Mouse (Mus musculus): ENCODE measurements at regions not wholly inside any gene's neighbourhood (a gene's known extent, or its start where the extent isn't known, plus 50 kb on each side); places are given as distances from the start of the nearest gene placed in this dataset.

DNA sequence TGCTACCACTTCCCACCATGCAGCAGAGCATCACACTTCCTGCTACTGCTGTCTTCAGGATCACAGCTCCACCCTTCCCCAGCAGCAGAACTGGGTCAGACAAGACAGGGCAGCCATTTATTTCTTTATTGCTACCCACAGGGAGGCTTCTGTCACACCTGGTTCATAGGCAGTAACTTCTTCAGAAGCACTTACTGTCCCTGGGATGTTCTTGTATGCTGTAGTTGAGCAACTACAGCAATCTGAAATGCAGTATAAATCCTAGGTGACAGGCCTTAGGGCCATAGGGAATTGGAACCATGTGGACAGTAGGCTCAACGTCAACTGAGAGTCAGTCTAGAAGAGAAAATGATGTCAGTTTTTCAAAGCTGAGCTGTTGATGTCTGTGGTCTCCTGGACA is 179.5 kb upstream of the Mast4 start:
- H3K79me2 ChIP-seq (ENCODE audit: control insufficient read depth, insufficient read depth, low read length, poor library complexity), result no peaks in the 10 kb centered on the region
- TF ChIP-seq POLR2AphosphoS2 (IDR thresholded peaks at IDR 0.05; ENCODE audit: low read length) (no peak), E2F4 (IDR thresholded peaks at IDR 0.05; ENCODE audit: borderline replicate concordance, low read depth, low read length) (no peak), CHD2 (IDR thresholded peaks at IDR 0.05; ENCODE audit: low read length) (no peak), CTCF (IDR thresholded peaks at IDR 0.05 in 2 of 3, conservative IDR thresholded peaks at IDR 0.05 in 1 of 3; ENCODE audit: control insufficient read depth in 1 of 3, insufficient read depth in 1 of 3, low read depth in 2 of 3, low read length in 3 of 3, poor library complexity in 1 of 3, severe bottlenecking in 1 of 3) (no peak), TAL1 (IDR thresholded peaks at IDR 0.05; ENCODE audit: low read length) (no peak), SMC3 (IDR thresholded peaks at IDR 0.05; ENCODE audit: low read depth, low read length) (no peak), GATA1 (IDR thresholded peaks at IDR 0.05; ENCODE audit: low read depth, low read length) (no peak), JUND (IDR thresholded peaks at IDR 0.05; ENCODE audit: low read depth, low read length) (no peak)
- DNase-seq (ENCODE audit: low read depth, low spot score), result no peak
- H3K27me3 ChIP-seq (ENCODE audit: control insufficient read depth in 1 of 2, insufficient read depth in 2 of 2, low read length in 2 of 2), result no peaks in the 10 kb centered on the region
- no peaks in the 10 kb centered on the region for H3K9me3 ChIP-seq (replicated peaks; ENCODE audit: insufficient read depth, low read length)
- H3K4me1 ChIP-seq (ENCODE audit: control insufficient read depth in 1 of 2, insufficient read depth in 2 of 2, low read length in 2 of 2), result no peaks in the 10 kb centered on the region
- H3K4me3 ChIP-seq (ENCODE audit: control insufficient read depth in 1 of 2, insufficient read depth in 1 of 2, low read depth in 2 of 2, low read length in 2 of 2), result no peak overlapping the region
- H3K27ac ChIP-seq (ENCODE audit: control insufficient read depth, low read depth, low read length), result no peak overlapping the region
- H3K36me3 ChIP-seq (ENCODE audit: control insufficient read depth in 1 of 2, insufficient read depth in 2 of 2, low read length in 2 of 2), result no peaks in the 10 kb centered on the region
- no peak overlapping the region for H3K9ac ChIP-seq (ENCODE audit: control insufficient read depth, low read depth, low read length, poor library complexity, severe bottlenecking)

- Histone ChIP-seq H3K9me3 (replicated peaks; ENCODE audit: insufficient read depth, low read length) (no peaks in the 10 kb centered on the region), H3K79me2 (ENCODE audit: control insufficient read depth, insufficient read depth, low read length, poor library complexity) (no peaks in the 10 kb centered on the region), H3K27me3 (ENCODE audit: control insufficient read depth in 1 of 2, insufficient read depth in 2 of 2, low read length in 2 of 2) (no peaks in the 10 kb centered on the region), H3K9ac (ENCODE audit: control insufficient read depth, low read depth, low read length, poor library complexity, severe bottlenecking) (no peak overlapping the region), H3K4me3 (ENCODE audit: control insufficient read depth in 1 of 2, insufficient read depth in 1 of 2, low read depth in 2 of 2, low read length in 2 of 2) (no peak overlapping the region), H3K27ac (ENCODE audit: control insufficient read depth, low read depth, low read length) (no peak overlapping the region), H3K36me3 (ENCODE audit: control insufficient read depth in 1 of 2, insufficient read depth in 2 of 2, low read length in 2 of 2) (no peaks in the 10 kb centered on the region), H3K4me1 (ENCODE audit: control insufficient read depth in 1 of 2, insufficient read depth in 2 of 2, low read length in 2 of 2) (no peaks in the 10 kb centered on the region)
- TF ChIP-seq CTCF (IDR thresholded peaks at IDR 0.05 in 2 of 3, conservative IDR thresholded peaks at IDR 0.05 in 1 of 3; ENCODE audit: control insufficient read depth in 1 of 3, insufficient read depth in 1 of 3, low read depth in 2 of 3, low read length in 3 of 3, poor library complexity in 1 of 3, severe bottlenecking in 1 of 3) (no peak), CHD1 (IDR thresholded peaks at IDR 0.05; ENCODE audit: low read depth, low read length) (no peak), GABPA (IDR thresholded peaks at IDR 0.05; ENCODE audit: low read depth, low read length) (no peak), MYC (IDR thresholded peaks at IDR 0.05; ENCODE audit: low read depth, low read length) (no peak), KAT2A (conservative IDR thresholded peaks at IDR 0.05; ENCODE audit: low read depth, low read length) (no peak), ETS1 (IDR thresholded peaks at IDR 0.05; ENCODE audit: low read depth, low read length) (no peak), MEF2A (IDR thresholded peaks at IDR 0.05; ENCODE audit: extremely low read depth, insufficient replicate concordance, low read depth, low read length, poor library complexity, severe bottlenecking) (no peak), MAX (IDR thresholded peaks at IDR 0.05; ENCODE audit: low read length) (no peak)
- no peak for DNase-seq (ENCODE audit: low read depth, low spot score)
These were observed 178.2 kb upstream of the Mast4 start for GRCm38 (mm10) chr13:103512476-103512875.

GRCm38 (mm10) chr13:103504987-103505386 is 170.7 kb upstream of the Mast4 start:
- H3K9ac ChIP-seq (ENCODE audit: control insufficient read depth, low read depth, low read length, poor library complexity, severe bottlenecking), result no peak overlapping the region
- no peaks in the 10 kb centered on the region for H3K4me1 ChIP-seq (ENCODE audit: control insufficient read depth in 1 of 2, insufficient read depth in 2 of 2, low read length in 2 of 2)
- H3K27ac ChIP-seq (ENCODE audit: control insufficient read depth, low read depth, low read length), result no peak overlapping the region
- H3K79me2 ChIP-seq (ENCODE audit: control insufficient read depth, insufficient read depth, low read length, poor library complexity), result no peaks in the 10 kb centered on the region
- H3K27me3 ChIP-seq (ENCODE audit: control insufficient read depth in 1 of 2, insufficient read depth in 2 of 2, low read length in 2 of 2), result no peaks in the 10 kb centered on the region
- no peak for TF ChIP-seq SIN3A (IDR thresholded peaks at IDR 0.05; ENCODE audit: low read length)
- no peak for TF ChIP-seq CHD1 (IDR thresholded peaks at IDR 0.05; ENCODE audit: low read depth, low read length)
- TF ChIP-seq GATA1 (IDR thresholded peaks at IDR 0.05; ENCODE audit: low read depth, low read length), result no peak
- no peak for TF ChIP-seq JUND (IDR thresholded peaks at IDR 0.05; ENCODE audit: low read depth, low read length)
- TF ChIP-seq MXI1 (IDR thresholded peaks at IDR 0.05; ENCODE audit: low read depth, low read length), result no peak
- no peak for TF ChIP-seq RAD21 (IDR thresholded peaks at IDR 0.05; ENCODE audit: low read depth, low read length)
- no peak for TF ChIP-seq MAX (IDR thresholded peaks at IDR 0.05; ENCODE audit: low read length)
- TF ChIP-seq MEF2A (IDR thresholded peaks at IDR 0.05; ENCODE audit: extremely low read depth, insufficient replicate concordance, low read depth, low read length, poor library complexity, severe bottlenecking), result no peak
- TF ChIP-seq KAT2A (conservative IDR thresholded peaks at IDR 0.05; ENCODE audit: low read depth, low read length), result no peak
- no peak for TF ChIP-seq GABPA (IDR thresholded peaks at IDR 0.05; ENCODE audit: low read depth, low read length)
- TF ChIP-seq CHD2 (IDR thresholded peaks at IDR 0.05; ENCODE audit: low read length), result no peak
- TF ChIP-seq USF2 (IDR thresholded peaks at IDR 0.05; ENCODE audit: borderline replicate concordance in 1 of 2, insufficient read depth in 1 of 2, low read depth in 1 of 2, low read length in 2 of 2), result no peak
- TF ChIP-seq TCF12 (IDR thresholded peaks at IDR 0.05; ENCODE audit: low read depth, low read length), result no peak
- TF ChIP-seq TBP (IDR thresholded peaks at IDR 0.05; ENCODE audit: low read depth, low read length), result no peak
- TF ChIP-seq UBTF (IDR thresholded peaks at IDR 0.05; ENCODE audit: borderline replicate concordance, insufficient read depth, low read depth, low read length), result no peak
- TF ChIP-seq ZNF384 (IDR thresholded peaks at IDR 0.05; ENCODE audit: low read depth, low read length), result no peak
- no peak overlapping the region for H3K4me3 ChIP-seq (ENCODE audit: control insufficient read depth in 1 of 2, insufficient read depth in 1 of 2, low read depth in 2 of 2, low read length in 2 of 2)
- H3K9me3 ChIP-seq (replicated peaks; ENCODE audit: insufficient read depth, low read length), result no peaks in the 10 kb centered on the region
- no peaks in the 10 kb centered on the region for H3K36me3 ChIP-seq (ENCODE audit: control insufficient read depth in 1 of 2, insufficient read depth in 2 of 2, low read length in 2 of 2)
- DNase-seq (ENCODE audit: low read depth, low spot score), result no peak
